Mouse (Mus musculus): ENCODE data around the gene Helt.

DNA sequence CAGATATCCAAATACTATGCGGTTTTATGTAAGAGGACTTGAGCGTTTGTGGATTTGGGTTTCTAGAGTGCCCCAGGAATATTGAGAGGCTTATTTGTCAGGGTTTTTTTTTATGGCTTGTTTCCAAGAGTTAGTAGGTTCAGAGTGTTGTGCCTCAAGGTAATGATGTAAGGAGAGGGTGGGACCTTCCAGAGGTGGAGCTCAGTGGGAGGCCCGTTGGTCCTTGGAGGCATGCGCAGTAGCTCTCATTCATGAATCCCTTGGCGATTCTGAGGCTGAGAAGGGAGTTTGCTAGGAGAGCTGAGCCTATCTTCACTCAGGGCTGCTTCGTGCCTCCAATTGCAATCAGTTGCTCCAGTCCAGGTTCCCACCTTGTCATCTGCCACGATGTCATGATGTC is 4.4 kb upstream of the Helt start:
- TF ChIP-seq CTCF (IDR thresholded peaks at IDR 0.05; ENCODE audit: extremely low read depth, insufficient read length, insufficient replicate concordance, low read depth, low read length) (no peak), POLR2A (IDR thresholded peaks at IDR 0.05; ENCODE audit: low read depth, low read length) (no peak)

Data from small intestine, adult 2 months (tissue).